Mouse (Mus musculus): Measurements from ENCODE around the gene Iqcf3.

GRCm38 (mm10) chr9:106469317-106469716 is 92.1 kb downstream of the Iqcf3 start:
- TF ChIP-seq POLR2A (IDR thresholded peaks at IDR 0.05; ENCODE audit: insufficient read depth, low read depth, low read length), result no peak
- 0 out of 2 replicates have a peak, but pooled peaks have one; percentile 15 for TF ChIP-seq CTCF (IDR thresholded peaks at IDR 0.05)
